Mouse (Mus musculus): ENCODE measurements around the gene Dmd. TPM values are rescaled to one million over a fixed set of nuclear protein-coding genes. Genes with fewer than 3 reads are reported as not detected.
"Not testable (repeated sequence)": the region's sequence is repeated elsewhere in the genome, so short reads cannot be mapped to it uniquely, and the experiment has no call there.

The Dmd gene
- polyA plus RNA-seq, 1 experiment from 2014 or later = 19.2 TPM

GRCm38 (mm10) chrX:83674998-83675397, 726.3 kb downstream of the Dmd start:
- H3K4me1 ChIP-seq (ENCODE audit: control insufficient read depth, insufficient read depth, low read length) = no peaks in the 10 kb centered on the region
- H3K36me3 ChIP-seq (ENCODE audit: control insufficient read depth, insufficient read depth, low read length) = no peaks in the 10 kb centered on the region
- H3K27me3 ChIP-seq (ENCODE audit: control insufficient read depth, insufficient read depth, low read length) = no peaks in the 10 kb centered on the region
- DNase-seq (ENCODE audit: low spot score) (no peak), ATAC-seq (ENCODE audit: insufficient number of reproducible peaks, low FRiP score, low TSS enrichment, low read depth) (no peak)
- no peaks in the 10 kb centered on the region for H3K9me3 ChIP-seq (ENCODE audit: control insufficient read depth, low read length)
- no peak overlapping the region for H3K4me3 ChIP-seq (ENCODE audit: low read depth, low read length)
- H3K9ac ChIP-seq (ENCODE audit: low read length) = no peak overlapping the region
- H3K4me2 ChIP-seq (ENCODE audit: low read depth, severe bottlenecking) = no peak overlapping the region
- H3K27ac ChIP-seq (replicated peaks; ENCODE audit: low read depth, low read length) = no peak overlapping the region
- 59% methylated on average over 1 of the region's 1 CpGs for WGBS

DNA sequence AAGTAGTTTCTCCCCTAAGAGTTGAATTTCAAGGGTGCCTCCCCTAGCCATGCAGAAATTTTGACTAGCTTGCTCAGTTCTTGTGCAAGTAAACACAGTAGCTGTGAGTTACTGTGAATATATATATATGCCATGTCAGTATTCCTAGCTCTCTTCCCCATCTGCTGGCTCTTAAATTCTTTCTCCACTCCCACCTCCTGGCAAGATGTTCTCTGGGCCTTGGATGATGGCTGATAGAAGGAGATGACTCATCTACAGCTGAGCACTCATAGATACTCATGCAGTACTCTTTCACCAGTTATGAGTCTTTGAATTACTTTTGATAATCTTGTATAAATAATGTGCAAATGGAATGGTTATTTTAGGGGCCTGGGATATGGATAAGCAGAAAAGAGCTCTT, 737.9 kb downstream of the Dmd start:
- DNase-seq (ENCODE audit: low spot score) = no peak
- H3K27ac ChIP-seq (replicated peaks; ENCODE audit: low read depth, low read length) = no peak overlapping the region
- no peaks in the 10 kb centered on the region for H3K36me3 ChIP-seq (ENCODE audit: control insufficient read depth, insufficient read depth, low read length)
- H3K4me1 ChIP-seq (ENCODE audit: control insufficient read depth, insufficient read depth, low read length) = no peaks in the 10 kb centered on the region
- no peak for ATAC-seq (ENCODE audit: insufficient number of reproducible peaks, low FRiP score, low TSS enrichment, low read depth)
- H3K27me3 ChIP-seq (ENCODE audit: control insufficient read depth, insufficient read depth, low read length) = no peaks in the 10 kb centered on the region
- no peak overlapping the region for H3K9ac ChIP-seq (ENCODE audit: low read length)
- no peak overlapping the region for H3K4me3 ChIP-seq (ENCODE audit: low read depth, low read length)
- H3K9me3 ChIP-seq (ENCODE audit: control insufficient read depth, low read length) = no peaks in the 10 kb centered on the region
- no peak overlapping the region for H3K4me2 ChIP-seq (ENCODE audit: low read depth, severe bottlenecking)

DNA sequence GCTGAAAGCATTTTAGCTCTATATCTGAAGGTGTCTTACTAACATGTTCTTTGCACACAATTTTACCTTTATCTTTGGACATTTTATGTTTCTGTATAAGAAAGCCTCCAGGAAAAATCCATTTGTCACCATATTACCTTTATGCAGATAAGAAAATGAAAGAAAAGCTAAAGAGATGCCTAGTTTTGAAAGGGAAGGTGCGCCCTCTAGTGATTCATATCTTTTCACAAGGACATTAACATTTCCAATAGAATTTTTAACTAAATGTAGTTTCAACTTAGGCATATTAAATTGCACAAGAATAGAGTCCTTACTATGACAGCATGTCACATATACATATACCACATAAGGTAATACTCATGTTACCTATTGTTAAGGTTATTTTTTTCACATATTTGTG, 791.9 kb downstream of the Dmd start:
- Histone ChIP-seq H3K27me3 (ENCODE audit: control insufficient read depth, insufficient read depth, low read length) (no peaks in the 10 kb centered on the region), H3K4me2 (ENCODE audit: low read depth, severe bottlenecking) (no peak overlapping the region), H3K4me3 (ENCODE audit: low read depth, low read length) (no peak overlapping the region), H3K27ac (replicated peaks; ENCODE audit: low read depth, low read length) (no peak overlapping the region), H3K9me3 (ENCODE audit: control insufficient read depth, low read length) (no peaks in the 10 kb centered on the region), H3K4me1 (ENCODE audit: control insufficient read depth, insufficient read depth, low read length) (no peaks in the 10 kb centered on the region), H3K9ac (ENCODE audit: low read length) (no peak overlapping the region), H3K36me3 (ENCODE audit: control insufficient read depth, insufficient read depth, low read length) (no peaks in the 10 kb centered on the region)
- ATAC-seq (ENCODE audit: insufficient number of reproducible peaks, low FRiP score, low TSS enrichment, low read depth) = no peak
- 13% methylated on average over 1 of the region's 1 CpGs for WGBS
- no peak for DNase-seq (ENCODE audit: low spot score)

- Histone ChIP-seq H3K4me2 (ENCODE audit: low read depth, severe bottlenecking) (no peak overlapping the region), H3K9ac (ENCODE audit: low read length) (no peak overlapping the region), H3K4me3 (ENCODE audit: low read depth, low read length) (no peak overlapping the region), H3K27ac (replicated peaks; ENCODE audit: low read depth, low read length) (no peak overlapping the region), H3K9me3 (ENCODE audit: control insufficient read depth, low read length) (no peaks in the 10 kb centered on the region), H3K36me3 (ENCODE audit: control insufficient read depth, insufficient read depth, low read length) (no peaks in the 10 kb centered on the region), H3K4me1 (ENCODE audit: control insufficient read depth, insufficient read depth, low read length) (no peaks in the 10 kb centered on the region), H3K27me3 (ENCODE audit: control insufficient read depth, insufficient read depth, low read length) (no peaks in the 10 kb centered on the region)
- ATAC-seq (ENCODE audit: insufficient number of reproducible peaks, low FRiP score, low TSS enrichment, low read depth) (no peak), DNase-seq (ENCODE audit: low spot score) (no peak)
- WGBS = 67% methylated on average over 4 of the region's 4 CpGs
Observed at GRCm38 (mm10) chrX:83746301-83747008, 797.8 kb downstream of the Dmd start.

DNA sequence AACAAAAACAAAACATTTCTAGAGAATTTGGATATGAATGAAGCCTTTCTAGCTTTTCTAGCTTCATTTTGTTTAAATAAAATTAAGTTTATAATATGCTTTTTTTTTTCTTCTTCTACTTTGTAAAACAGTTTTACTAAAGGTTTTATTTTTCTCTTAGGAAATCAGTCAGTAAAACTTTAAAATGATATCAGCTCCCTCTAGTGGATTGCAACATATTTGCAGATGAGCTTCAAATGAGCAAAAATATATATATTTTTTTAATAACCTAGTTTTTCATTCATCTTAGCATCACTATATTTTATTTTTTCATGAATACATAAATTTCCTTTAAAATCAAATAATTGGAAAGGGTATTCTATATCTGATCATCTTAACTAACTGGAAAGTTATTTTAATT, 838.7 kb downstream of the Dmd start:
- H3K36me3 ChIP-seq (ENCODE audit: control insufficient read depth, insufficient read depth, low read length) = no peaks in the 10 kb centered on the region
- H3K9ac ChIP-seq (ENCODE audit: low read length) = no peak overlapping the region

DNA sequence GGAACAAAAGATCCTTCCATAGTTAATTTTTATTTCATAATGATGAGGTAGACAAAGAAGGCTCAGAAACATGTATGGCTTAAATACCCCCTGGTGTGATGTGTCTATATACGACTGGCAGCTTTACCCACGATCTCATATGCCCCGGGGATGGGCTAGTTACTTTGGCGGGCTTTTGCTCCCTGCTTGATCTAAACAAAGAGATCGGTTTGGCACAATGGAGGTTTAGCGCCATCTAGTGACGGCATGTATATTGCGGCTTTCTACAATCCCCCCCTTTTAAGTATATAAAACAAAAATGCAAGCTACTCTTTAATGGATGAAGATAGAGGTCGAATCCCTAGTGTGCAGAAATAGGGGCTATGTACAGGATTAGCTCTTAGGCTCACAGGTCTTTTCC, 918.8 kb downstream of the Dmd start:
- not testable (repeated sequence) for H3K4me1 ChIP-seq (ENCODE audit: control insufficient read depth, insufficient read depth, low read length); H3K4me2 ChIP-seq (ENCODE audit: low read depth, severe bottlenecking); H3K9ac ChIP-seq (ENCODE audit: low read length); H3K4me3 ChIP-seq (ENCODE audit: low read depth, low read length); H3K36me3 ChIP-seq (ENCODE audit: control insufficient read depth, insufficient read depth, low read length); H3K9me3 ChIP-seq (ENCODE audit: control insufficient read depth, low read length); ATAC-seq (ENCODE audit: insufficient number of reproducible peaks, low FRiP score, low TSS enrichment, low read depth); H3K27ac ChIP-seq (replicated peaks; ENCODE audit: low read depth, low read length); H3K27me3 ChIP-seq (ENCODE audit: control insufficient read depth, insufficient read depth, low read length)
- DNase-seq (ENCODE audit: low spot score) = peak; percentile 42
- 48% methylated on average over 9 of the region's 9 CpGs for WGBS

More for the DNA sequence above, 838.7 kb downstream of the Dmd start:
- Histone ChIP-seq H3K27ac (replicated peaks; ENCODE audit: low read depth, low read length) (no peak overlapping the region), H3K4me1 (ENCODE audit: control insufficient read depth, insufficient read depth, low read length) (no peaks in the 10 kb centered on the region), H3K27me3 (ENCODE audit: control insufficient read depth, insufficient read depth, low read length) (no peaks in the 10 kb centered on the region), H3K4me2 (ENCODE audit: low read depth, severe bottlenecking) (no peak overlapping the region), H3K9me3 (ENCODE audit: control insufficient read depth, low read length) (no peaks in the 10 kb centered on the region), H3K4me3 (ENCODE audit: low read depth, low read length) (no peak overlapping the region)
- ATAC-seq (ENCODE audit: insufficient number of reproducible peaks, low FRiP score, low TSS enrichment, low read depth) (no peak), DNase-seq (ENCODE audit: low spot score) (no peak)

- not testable (repeated sequence) for H3K9me3 ChIP-seq (ENCODE audit: control insufficient read depth, low read length); ATAC-seq (ENCODE audit: insufficient number of reproducible peaks, low FRiP score, low TSS enrichment, low read depth); H3K4me2 ChIP-seq (ENCODE audit: low read depth, severe bottlenecking); H3K27me3 ChIP-seq (ENCODE audit: control insufficient read depth, insufficient read depth, low read length); H3K36me3 ChIP-seq (ENCODE audit: control insufficient read depth, insufficient read depth, low read length); H3K27ac ChIP-seq (replicated peaks; ENCODE audit: low read depth, low read length); H3K9ac ChIP-seq (ENCODE audit: low read length); H3K4me3 ChIP-seq (ENCODE audit: low read depth, low read length); H3K4me1 ChIP-seq (ENCODE audit: control insufficient read depth, insufficient read depth, low read length)
- DNase-seq (ENCODE audit: low spot score) = peak; percentile 22
- 87% methylated on average over 11 of the region's 11 CpGs for WGBS
Observed at GRCm38 (mm10) chrX:83875389-83875788, 926.7 kb downstream of the Dmd start.

GRCm38 (mm10) chrX:83975895-83976294, 1027.2 kb downstream of the Dmd start:
- Histone ChIP-seq H3K27ac (replicated peaks; ENCODE audit: low read depth, low read length) (no peak overlapping the region), H3K4me2 (ENCODE audit: low read depth, severe bottlenecking) (no peak overlapping the region), H3K27me3 (ENCODE audit: control insufficient read depth, insufficient read depth, low read length) (no peaks in the 10 kb centered on the region), H3K36me3 (ENCODE audit: control insufficient read depth, insufficient read depth, low read length) (no peaks in the 10 kb centered on the region), H3K9me3 (ENCODE audit: control insufficient read depth, low read length) (no peaks in the 10 kb centered on the region), H3K4me3 (ENCODE audit: low read depth, low read length) (no peak overlapping the region), H3K4me1 (ENCODE audit: control insufficient read depth, insufficient read depth, low read length) (no peaks in the 10 kb centered on the region), H3K9ac (ENCODE audit: low read length) (no peak overlapping the region)
- no peak for DNase-seq (ENCODE audit: low spot score)
- 67% methylated on average over 1 of the region's 1 CpGs for WGBS
- ATAC-seq (ENCODE audit: insufficient number of reproducible peaks, low FRiP score, low TSS enrichment, low read depth) = no peak

DNA sequence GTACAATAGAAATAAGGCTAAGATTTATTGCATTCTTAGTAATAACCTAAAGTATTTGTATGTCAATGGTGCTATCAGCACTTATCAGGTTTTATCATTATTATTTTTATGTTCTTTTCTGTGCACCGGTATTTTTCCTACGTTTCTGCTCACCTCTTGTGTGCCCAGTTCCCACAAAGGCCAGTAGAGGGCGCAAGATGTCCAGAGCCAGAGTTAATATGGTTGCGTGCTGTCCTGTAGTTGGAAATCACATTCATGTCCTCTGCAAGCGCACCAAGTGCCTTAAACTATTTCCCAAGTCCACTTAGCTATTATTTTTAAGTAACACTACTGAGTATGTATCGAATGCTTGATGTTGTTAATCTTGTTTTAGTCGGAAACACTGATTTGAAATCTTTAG, 1052.6 kb downstream of the Dmd start:
- no peaks in the 10 kb centered on the region for H3K4me1 ChIP-seq (ENCODE audit: control insufficient read depth, insufficient read depth, low read length)
- no peaks in the 10 kb centered on the region for H3K36me3 ChIP-seq (ENCODE audit: control insufficient read depth, insufficient read depth, low read length)
- DNase-seq (ENCODE audit: low spot score) = peak; percentile 62
- H3K9me3 ChIP-seq (ENCODE audit: control insufficient read depth, low read length) = no peaks in the 10 kb centered on the region
- H3K9ac ChIP-seq (ENCODE audit: low read length) = no peak overlapping the region
- H3K4me2 ChIP-seq (ENCODE audit: low read depth, severe bottlenecking) = no peak overlapping the region
- no peak overlapping the region for H3K27ac ChIP-seq (replicated peaks; ENCODE audit: low read depth, low read length)
- no peaks in the 10 kb centered on the region for H3K27me3 ChIP-seq (ENCODE audit: control insufficient read depth, insufficient read depth, low read length)
- H3K4me3 ChIP-seq (ENCODE audit: low read depth, low read length) = no peak overlapping the region
- 32% methylated on average over 7 of the region's 7 CpGs for WGBS
- no peak for ATAC-seq (ENCODE audit: insufficient number of reproducible peaks, low FRiP score, low TSS enrichment, low read depth)

All from limb, embryonic 11.5 days (tissue).